Mouse (Mus musculus) left cerebral cortex, postnatal 14 days (tissue): ENCODE data around the gene Lamb3. TPM values are rescaled to one million over a fixed set of nuclear protein-coding genes. Genes with fewer than 3 reads are reported as not detected.
"Not testable (repeated sequence)": the region's sequence is repeated elsewhere in the genome, so short reads cannot be mapped to it uniquely, and the experiment has no call there.

Source experiments
- DNase-seq, 2 experiments: peaks; one replicate each; pipeline ENCODE4 v3.0.0; 2021 to 2022; ENCODE audit warnings: low spot score in 2 of 2, mixed read lengths in 1 of 2
- intact Hi-C: fragments of 180-260 bp; cut with DNase I; formaldehyde crosslinking; loops from one replicate; pipeline ENCODE4 v1.15.1; 2025
- total RNA-seq, 2 experiments: library from RNA; stranded (reverse); gene quantifications; 2 replicates each; pipeline ENCODE4 v1.2.3; 2021

Gene Lamb3
- total RNA-seq, 2 experiments from 2014 or later: 1.6 to 3.0 TPM

DNA sequence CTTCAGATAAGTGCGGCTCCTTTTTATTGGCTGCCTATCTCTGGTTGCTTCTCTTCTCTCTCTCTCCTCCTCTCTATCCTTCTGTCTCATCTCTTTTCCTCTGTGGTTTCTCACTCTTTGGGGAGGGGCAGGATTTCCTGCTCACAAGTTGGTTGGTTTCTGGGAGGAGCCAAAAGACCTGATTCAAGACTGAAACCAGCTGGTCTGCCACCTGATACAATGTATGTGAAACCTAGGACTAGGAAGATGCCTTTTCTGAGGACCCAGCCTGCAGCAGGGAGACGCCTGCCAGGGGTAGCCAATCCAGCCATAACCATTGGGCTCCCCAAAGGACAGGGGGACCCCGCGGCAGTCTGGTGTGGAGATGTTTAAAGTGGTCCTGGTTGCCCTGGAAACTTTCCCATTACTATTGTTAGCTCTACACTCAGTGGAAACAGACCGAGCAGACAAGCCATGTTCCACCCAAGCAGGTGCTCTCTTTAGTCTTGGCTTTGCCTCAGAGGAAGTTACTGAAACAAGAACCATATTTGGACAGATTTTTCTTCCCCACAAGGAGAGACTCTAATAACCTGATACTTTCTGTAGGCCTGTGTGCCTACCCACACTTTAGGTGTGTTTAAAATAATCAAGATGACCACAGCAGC is 56.6 kb downstream of the Lamb3 start, which contains the start of gene Hsd11b1:
Gene Hsd11b1 (minus strand): TSS at position 121 of the 644 bp plus-strand sequence.
- no peak for DNase-seq

DNA sequence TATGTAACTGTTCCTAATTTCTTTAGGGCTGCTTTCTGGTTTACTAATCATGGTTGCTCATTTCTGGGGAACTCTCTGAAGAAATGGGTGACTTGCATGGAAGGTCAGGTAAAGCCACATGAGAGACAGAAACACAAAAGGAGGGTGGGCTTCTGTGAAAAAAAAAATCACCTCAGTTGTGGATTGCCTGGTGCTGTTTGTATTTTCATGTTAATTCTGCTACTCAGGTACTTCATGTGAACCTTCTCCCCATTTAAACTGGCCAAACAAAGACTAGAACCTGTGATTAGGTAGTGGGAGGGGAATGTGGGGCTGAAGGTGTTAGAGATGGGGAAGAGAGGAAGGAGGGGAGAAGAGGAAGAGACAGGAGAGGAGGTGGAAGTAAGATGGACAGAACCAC is 58.2 kb downstream of the Lamb3 start:
- intact Hi-C loops: no loop called here
- no peak for DNase-seq

More for the DNA sequence above, 56.6 kb downstream of the Lamb3 start, which contains the start of gene Hsd11b1:
- intact Hi-C loops: no loop called here

DNA sequence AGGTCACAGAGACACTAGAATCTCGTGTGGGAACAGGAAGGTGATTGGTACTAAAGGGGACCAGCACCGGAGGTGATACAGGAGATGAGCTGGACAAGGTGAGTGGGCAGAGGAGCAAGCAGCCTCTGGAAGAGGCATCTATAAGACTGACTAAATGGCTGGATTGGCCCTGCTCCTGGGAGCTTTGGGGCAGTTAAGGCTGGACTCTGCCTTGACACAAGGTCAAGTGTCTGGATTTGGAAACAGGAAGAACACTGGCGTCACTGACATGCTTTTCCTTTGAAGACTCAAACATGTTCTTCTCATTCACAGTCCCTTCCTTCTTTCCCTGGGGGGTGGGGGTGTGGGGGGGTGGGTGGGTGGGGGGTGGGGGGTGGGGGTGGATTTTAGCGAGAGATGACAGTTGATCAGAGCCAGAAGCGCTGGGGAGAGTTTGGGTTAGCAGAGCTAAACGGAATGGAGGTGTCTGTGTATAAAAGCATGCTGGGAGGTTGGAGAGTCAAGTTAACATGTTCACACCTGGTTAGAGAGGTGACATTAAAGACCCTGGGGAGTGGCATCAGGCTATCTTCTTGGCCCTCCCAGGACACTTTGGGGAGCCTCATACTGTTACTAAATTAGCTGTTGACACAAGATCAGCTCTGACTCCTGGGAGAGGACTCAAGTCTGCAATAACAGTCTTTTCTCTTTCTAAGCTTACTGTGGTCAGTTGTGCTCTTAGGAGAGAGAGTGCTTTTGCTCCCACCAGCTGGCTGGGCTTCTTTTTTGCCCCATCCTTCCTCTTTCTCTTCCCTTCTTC is 63.7 kb downstream of the Lamb3 start:
- intact Hi-C loops: loop anchor here (5.0 kb wide), 1 partner anchor 46 kb away; no protein-coding TSS in a partner anchor
- no peak for DNase-seq

DNA sequence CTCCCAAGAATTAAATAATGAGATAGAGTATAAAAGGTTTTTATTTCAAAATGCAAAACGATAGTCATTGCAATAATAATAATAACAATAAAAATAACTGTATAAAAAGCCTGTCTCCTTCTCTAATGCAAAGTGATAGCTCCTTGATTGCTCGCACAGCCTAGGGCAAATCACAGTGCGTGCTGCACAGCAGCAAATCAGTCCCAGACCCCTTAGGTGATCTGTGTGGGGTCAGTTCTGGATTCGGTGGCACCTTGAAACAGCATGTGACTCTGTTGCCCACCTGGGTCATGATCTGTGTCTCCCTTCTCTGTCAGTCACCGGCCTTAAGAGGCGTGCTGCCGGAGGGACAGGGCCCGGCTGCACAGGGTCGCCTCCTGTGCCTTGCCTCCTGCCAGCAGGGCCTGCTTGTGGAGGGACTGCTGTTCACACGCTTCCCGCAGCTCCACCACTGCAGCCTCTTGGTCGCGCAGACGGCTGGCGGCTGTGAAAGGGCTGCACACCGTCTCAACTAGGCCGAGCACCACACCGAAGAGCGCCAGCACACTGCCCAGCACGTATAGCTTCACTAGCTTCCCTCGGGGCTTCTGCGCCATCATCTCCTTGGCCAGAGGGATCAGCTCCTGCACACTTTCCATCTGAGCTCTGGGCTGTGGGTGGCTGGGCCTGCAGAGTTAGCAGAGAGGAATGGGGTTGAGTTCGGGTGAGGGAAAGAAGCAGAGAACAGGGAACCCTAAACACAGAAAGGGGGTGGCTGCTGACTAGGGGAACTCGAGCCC is 64.8 kb downstream of the Lamb3 start:
- intact Hi-C loops: loop anchor here (5.0 kb wide), 1 partner anchor 45 kb away; no protein-coding TSS in a partner anchor
- DNase-seq: no peak

- intact Hi-C loops: loop anchor here (5.0 kb wide), 1 partner anchor 44 kb away; no protein-coding TSS in a partner anchor
- peak; percentile 52 to 54 for DNase-seq
Observed at GRCm38 (mm10) chr1:193272916-193273601, 65.6 kb downstream of the Lamb3 start, which contains the start of gene G0s2. Gene G0s2, minus strand, starts transcription at chr1:193273217.

DNA sequence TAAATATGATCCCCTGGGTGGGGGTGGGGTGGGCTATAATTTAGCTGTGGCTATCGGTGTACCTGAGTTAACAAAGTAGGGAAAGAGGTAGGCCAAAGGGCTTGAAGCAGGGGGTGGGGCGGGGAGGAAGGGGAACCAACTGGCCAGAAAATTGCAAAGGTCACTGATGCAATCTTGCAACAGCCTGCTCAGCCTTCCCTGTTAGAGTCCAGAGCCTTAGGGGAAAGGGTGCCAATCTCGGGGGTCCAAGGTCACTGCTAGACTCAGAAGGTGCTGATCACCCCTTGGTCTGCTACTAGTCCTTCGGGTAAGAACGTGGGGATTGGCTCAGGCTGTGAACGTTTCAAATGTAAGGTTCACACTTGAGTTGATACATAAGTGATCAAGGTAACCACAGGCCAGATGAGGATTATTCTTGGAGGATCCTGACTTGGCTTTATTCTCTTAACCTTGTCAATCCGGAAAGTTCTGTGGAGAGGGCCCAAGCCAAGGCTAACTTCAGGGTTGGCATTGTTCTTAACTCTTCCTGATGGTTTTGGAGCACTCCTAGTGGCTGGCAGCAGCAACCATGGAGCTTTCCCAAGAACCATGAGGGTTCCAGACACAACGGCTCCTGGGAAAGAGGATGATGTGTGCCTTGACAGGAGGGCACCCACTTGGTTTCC is 67.0 kb downstream of the Lamb3 start:
- no peak for DNase-seq
- intact Hi-C loops: loop anchor here (5.0 kb wide), 1 partner anchor 43 kb away; no protein-coding TSS in a partner anchor

GRCm38 (mm10) chr1:193278414-193279045 is 71.0 kb downstream of the Lamb3 start:
- intact Hi-C loops: no loop called here
- DNase-seq: no peak

DNA sequence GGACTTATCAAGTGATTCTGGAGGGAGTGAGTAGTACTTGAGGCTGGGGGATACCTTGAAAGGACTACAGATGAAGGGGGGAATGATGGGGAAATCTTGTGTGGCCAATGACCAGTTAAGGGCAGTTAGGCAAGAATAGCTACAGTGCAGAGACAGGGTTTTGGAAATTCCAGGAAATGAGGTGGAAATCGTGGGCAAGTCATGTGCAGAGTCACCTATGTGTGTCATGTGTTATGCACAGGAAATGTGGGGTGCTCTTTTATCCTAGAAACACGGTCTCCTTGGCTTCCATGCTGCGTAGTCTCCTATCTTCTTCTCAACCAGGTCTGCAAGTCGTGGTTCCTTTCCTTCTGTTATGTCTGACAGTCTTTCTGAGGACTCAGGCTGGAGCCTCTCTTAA is 72.0 kb downstream of the Lamb3 start:
- DNase-seq: no peak
- intact Hi-C loops: no loop called here

- intact Hi-C loops: no loop called here
Observed at GRCm38 (mm10) chr1:193281344-193281743, 73.8 kb downstream of the Lamb3 start.

GRCm38 (mm10) chr1:193284228-193284779 is 76.8 kb downstream of the Lamb3 start:
- intact Hi-C loops: no loop called here
- no peak for DNase-seq

More at GRCm38 (mm10) chr1:193281344-193281743, 73.8 kb downstream of the Lamb3 start:
- DNase-seq: no peak

DNA sequence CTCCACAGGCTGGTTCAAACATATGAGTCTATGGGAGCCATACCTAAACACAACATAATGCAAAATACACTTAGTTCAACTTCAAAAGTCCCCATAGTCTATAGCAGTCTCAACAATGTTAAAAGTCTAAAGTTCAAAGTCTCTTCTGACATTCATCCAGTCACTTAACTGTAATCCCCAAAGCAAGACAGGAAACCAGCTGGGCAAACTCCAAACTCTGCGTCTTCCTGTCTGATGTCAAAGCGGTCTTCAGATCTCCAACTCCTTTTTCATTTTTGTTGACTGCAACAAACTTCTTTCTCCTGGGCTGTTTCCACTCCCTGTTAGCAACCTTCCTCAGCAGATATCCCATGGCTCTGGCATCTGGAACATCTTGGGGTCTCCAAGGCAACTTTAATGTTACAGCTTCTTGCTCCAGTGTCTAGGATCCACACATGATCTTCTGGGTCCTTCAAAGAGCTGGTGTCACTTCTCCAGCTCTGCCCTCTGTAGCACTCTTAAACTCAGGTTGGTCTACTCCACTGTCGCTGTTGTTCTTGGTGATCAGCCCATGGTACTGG is 78.3 kb downstream of the Lamb3 start:
- intact Hi-C loops, DNase-seq: not testable (repeated sequence)

- DNase-seq: no peak
- intact Hi-C loops: no loop called here
Observed at GRCm38 (mm10) chr1:193287578-193287977, 80.1 kb downstream of the Lamb3 start.

- DNase-seq: no peak
- intact Hi-C loops: no loop called here
Observed at GRCm38 (mm10) chr1:193289076-193289475, 81.6 kb downstream of the Lamb3 start.

DNA sequence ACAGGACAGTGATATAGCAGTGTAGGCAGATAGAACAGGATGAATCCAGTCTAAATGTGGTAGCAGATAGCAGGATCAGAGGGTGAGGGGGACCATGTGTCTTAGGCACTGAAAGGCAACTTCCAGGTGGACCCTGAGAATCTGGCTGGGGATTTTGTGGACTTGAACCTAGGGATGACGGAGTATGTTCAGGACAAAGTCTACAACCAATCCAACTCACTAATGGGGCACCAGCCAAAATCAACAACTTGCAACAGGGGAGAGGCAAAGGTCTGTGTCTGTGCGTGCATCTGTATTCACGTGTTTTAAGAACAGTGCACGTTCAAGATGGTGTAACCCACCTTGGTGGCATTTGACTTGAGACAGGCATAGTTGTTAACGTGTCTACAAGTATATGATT is 82.4 kb downstream of the Lamb3 start:
- intact Hi-C loops: no loop called here
- no peak for DNase-seq

- DNase-seq: no peak
- intact Hi-C loops: no loop called here
Observed at GRCm38 (mm10) chr1:193290686-193291085, 83.2 kb downstream of the Lamb3 start.

GRCm38 (mm10) chr1:193293039-193293438 is 85.5 kb downstream of the Lamb3 start:
- DNase-seq: no peak
- intact Hi-C loops: no loop called here

DNA sequence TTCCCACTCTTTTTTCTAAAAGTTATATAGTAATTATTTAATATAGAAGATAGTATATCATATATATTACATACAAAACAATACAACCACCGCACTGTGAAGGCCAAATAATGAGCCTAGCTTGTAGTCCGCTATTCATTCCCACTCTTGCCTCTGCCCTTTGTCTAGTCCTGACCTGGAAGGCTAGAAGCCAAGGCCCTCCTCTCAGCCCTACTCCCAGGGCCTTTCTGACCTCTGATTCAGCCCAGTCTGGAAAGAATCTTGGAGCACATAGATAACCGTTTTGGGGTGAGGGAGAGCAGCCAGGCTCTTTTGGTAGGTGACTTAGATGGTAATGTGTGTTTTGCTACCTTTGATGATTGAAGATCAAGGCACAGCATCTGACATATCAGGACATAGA is 86.4 kb downstream of the Lamb3 start:
- DNase-seq: no peak
- intact Hi-C loops: no loop called here

- no peak for DNase-seq
- intact Hi-C loops: no loop called here
Observed at GRCm38 (mm10) chr1:193295920-193296319, 88.4 kb downstream of the Lamb3 start.
